Mouse (Mus musculus): Measurements from ENCODE around the gene St5. TPM values are rescaled to one million over a fixed set of nuclear protein-coding genes. Genes with fewer than 3 reads are reported as not detected.

The St5 gene
- polyA plus RNA-seq, 1 experiment, result 47.6 TPM

DNA sequence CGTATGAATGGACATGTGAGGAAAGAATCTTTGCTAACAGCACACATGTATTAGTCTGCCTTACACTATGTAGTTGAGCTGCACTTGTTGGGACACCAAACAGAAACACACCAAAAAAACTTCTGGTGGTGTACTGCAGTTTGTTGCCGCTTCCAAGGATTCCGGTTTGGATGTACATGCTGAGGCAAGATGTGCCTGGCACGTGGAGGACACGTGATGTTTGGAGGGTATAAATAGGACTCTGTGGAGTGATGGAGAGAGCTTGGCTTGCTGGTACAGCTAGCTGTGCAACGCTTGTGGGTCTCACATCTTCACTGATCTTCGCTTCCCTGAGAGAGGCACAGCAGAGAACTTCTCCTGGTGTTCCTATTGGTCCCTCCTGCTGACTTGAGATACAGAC lies 129.2 kb downstream of the St5 start:
- Histone ChIP-seq H3K27ac (ENCODE audit: insufficient read depth, low read depth, low read length) (no peak overlapping the region), H3K27me3 (replicated peaks; ENCODE audit: control insufficient read depth, insufficient read depth, low read length) (no peaks in the 10 kb centered on the region), H3K4me3 (ENCODE audit: insufficient read depth, low read depth, low read length) (no peak overlapping the region), H3K4me1 (ENCODE audit: control insufficient read depth, insufficient read depth, low read length) (peaks cover 12% of the 10 kb centered on the region), H3K36me3 (ENCODE audit: control insufficient read depth, insufficient read depth, low read length) (no peaks in the 10 kb centered on the region)
- TF ChIP-seq POLR2A (IDR thresholded peaks at IDR 0.05; ENCODE audit: low read depth, low read length) (no peak), CTCF (conservative IDR thresholded peaks at IDR 0.05; ENCODE audit: insufficient read depth, insufficient read length, low read depth, low read length) (no peak)
- DNase-seq, result no peak
- WGBS, result 95% methylated on average over 7 of the region's 7 CpGs

- H3K36me3 ChIP-seq (ENCODE audit: control insufficient read depth, insufficient read depth, low read length), result no peaks in the 10 kb centered on the region
- TF ChIP-seq POLR2A (IDR thresholded peaks at IDR 0.05; ENCODE audit: low read depth, low read length) (no peak), CTCF (conservative IDR thresholded peaks at IDR 0.05; ENCODE audit: insufficient read depth, insufficient read length, low read depth, low read length) (no peak)
- WGBS, result 91% methylated on average over 4 of the region's 4 CpGs
- no peak overlapping the region for H3K27ac ChIP-seq (ENCODE audit: insufficient read depth, low read depth, low read length)
- no peaks in the 10 kb centered on the region for H3K27me3 ChIP-seq (replicated peaks; ENCODE audit: control insufficient read depth, insufficient read depth, low read length)
- peaks cover 5% of the 10 kb centered on the region; the same call in 1 of the 2 replicates for H3K4me1 ChIP-seq (ENCODE audit: control insufficient read depth, insufficient read depth, low read length)
- H3K4me3 ChIP-seq (ENCODE audit: insufficient read depth, low read depth, low read length), result no peak overlapping the region
- no peak for DNase-seq
Observed at GRCm38 (mm10) chr7:109568391-109568892, 135.0 kb downstream of the St5 start.

DNA sequence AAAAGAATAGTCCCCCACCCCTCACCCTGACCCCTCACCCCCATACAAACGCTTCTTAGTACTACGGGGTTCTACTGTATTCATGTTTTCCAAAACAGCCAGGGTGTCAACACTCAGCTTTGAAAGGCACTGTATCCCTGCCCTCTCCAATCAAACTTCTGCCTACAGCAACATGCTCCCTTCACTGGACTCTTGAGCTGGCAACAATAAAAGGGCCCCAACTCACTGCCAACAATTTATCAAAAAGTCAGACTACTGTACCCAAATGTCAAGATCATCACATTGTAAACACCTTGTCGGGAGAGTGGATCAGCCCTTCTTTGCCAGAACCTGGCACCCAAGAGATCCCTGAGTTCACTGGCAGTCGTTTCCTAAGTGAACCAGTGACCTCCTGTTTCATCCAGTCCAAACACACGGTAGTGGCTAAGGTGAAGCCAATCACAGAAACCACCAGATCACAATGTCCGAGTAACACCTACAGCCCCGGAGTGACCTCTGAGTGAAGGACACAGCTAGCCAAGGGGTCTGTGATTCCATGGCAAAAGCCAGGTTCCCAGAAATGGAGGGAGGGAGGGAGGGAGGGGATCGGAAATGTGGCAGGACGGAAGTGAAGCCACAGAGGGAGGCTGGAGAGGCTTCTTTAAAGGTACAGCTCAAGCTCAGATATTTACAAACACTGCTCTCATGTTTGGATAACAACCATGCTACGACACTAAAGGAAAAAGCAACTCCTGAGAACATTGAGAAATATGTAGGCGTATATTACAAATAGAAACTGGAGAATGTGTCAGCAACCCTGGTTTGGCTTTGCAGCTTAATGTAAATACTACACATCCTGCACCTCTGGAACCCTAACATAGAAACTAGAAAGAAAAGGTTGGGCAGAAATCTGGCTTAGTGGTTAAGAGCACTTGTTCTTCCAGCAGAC lies 136.3 kb downstream of the St5 start:
- 48% methylated on average over 11 of the region's 11 CpGs for WGBS
- H3K4me1 ChIP-seq (ENCODE audit: control insufficient read depth, insufficient read depth, low read length), result peaks cover 12% of the 10 kb centered on the region
- no peaks in the 10 kb centered on the region for H3K27me3 ChIP-seq (replicated peaks; ENCODE audit: control insufficient read depth, insufficient read depth, low read length)
- H3K4me3 ChIP-seq (ENCODE audit: insufficient read depth, low read depth, low read length), result no peak overlapping the region
- DNase-seq, result peak; percentile 54
- TF ChIP-seq CTCF (conservative IDR thresholded peaks at IDR 0.05; ENCODE audit: insufficient read depth, insufficient read length, low read depth, low read length), result no peak
- TF ChIP-seq POLR2A (IDR thresholded peaks at IDR 0.05; ENCODE audit: low read depth, low read length), result no peak
- peak overlapping the region; percentile 61 for H3K27ac ChIP-seq (ENCODE audit: insufficient read depth, low read depth, low read length)
- H3K36me3 ChIP-seq (ENCODE audit: control insufficient read depth, insufficient read depth, low read length), result no peaks in the 10 kb centered on the region

DNA sequence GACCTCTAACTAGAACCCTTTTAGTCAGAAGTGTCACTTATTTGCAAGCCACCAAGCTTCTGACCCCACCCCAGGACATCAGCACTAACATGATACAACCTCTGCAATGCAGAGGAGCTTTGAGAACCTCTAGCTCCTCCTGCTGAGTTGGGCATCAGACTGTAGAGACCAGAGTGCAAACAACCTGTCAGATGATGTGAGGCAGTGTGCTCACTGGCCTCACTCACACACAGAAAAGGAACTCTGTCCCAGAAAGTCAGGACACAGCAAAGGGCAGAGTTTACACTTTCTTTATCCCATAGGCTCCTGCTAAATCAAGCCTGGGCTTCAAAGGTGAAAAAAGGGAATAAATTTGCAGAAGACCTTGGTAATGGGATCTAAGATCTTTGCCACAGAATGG lies 137.1 kb downstream of the St5 start:
- Histone ChIP-seq H3K36me3 (ENCODE audit: control insufficient read depth, insufficient read depth, low read length) (no peaks in the 10 kb centered on the region), H3K4me1 (ENCODE audit: control insufficient read depth, insufficient read depth, low read length) (peaks cover 12% of the 10 kb centered on the region), H3K4me3 (ENCODE audit: insufficient read depth, low read depth, low read length) (no peak overlapping the region), H3K27ac (ENCODE audit: insufficient read depth, low read depth, low read length) (peak overlapping the region; percentile 61), H3K27me3 (replicated peaks; ENCODE audit: control insufficient read depth, insufficient read depth, low read length) (no peaks in the 10 kb centered on the region)
- TF ChIP-seq POLR2A (IDR thresholded peaks at IDR 0.05; ENCODE audit: low read depth, low read length), result no peak
- no peak; the same call in 1 of the 2 replicates for TF ChIP-seq CTCF (conservative IDR thresholded peaks at IDR 0.05; ENCODE audit: insufficient read depth, insufficient read length, low read depth, low read length)
- no peak for DNase-seq

GRCm38 (mm10) chr7:109563775-109564362 lies 139.5 kb downstream of the St5 start:
- H3K36me3 ChIP-seq (ENCODE audit: control insufficient read depth, insufficient read depth, low read length), result no peaks in the 10 kb centered on the region
- no peak overlapping the region for H3K4me3 ChIP-seq (ENCODE audit: insufficient read depth, low read depth, low read length)
- TF ChIP-seq POLR2A (IDR thresholded peaks at IDR 0.05; ENCODE audit: low read depth, low read length) (no peak), CTCF (conservative IDR thresholded peaks at IDR 0.05; ENCODE audit: insufficient read depth, insufficient read length, low read depth, low read length) (no peak)
- DNase-seq, result no peak
- H3K27me3 ChIP-seq (replicated peaks; ENCODE audit: control insufficient read depth, insufficient read depth, low read length), result no peaks in the 10 kb centered on the region
- no peak overlapping the region for H3K27ac ChIP-seq (ENCODE audit: insufficient read depth, low read depth, low read length)
- H3K4me1 ChIP-seq (ENCODE audit: control insufficient read depth, insufficient read depth, low read length), result peaks cover 12% of the 10 kb centered on the region
- 60% methylated on average over 4 of the region's 4 CpGs for WGBS

DNA sequence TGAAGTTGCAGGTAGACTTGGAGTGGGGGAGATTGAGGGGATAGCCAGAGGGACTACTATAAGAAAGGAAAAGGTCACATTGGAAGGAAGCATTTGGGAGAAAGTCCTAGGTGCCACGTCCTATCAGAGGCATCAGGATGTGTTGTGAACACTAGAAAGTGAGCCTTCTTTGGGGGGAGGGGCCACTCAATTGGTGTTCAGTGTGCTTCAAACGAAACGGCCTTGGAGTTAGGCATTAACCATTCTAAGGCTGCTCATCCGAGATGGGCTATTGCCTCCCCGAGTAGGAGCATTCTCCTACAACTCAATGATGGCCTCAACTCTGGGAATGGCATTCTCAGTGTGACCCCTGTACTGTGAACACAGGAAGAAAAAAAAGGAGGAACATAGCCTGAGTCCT lies 140.7 kb downstream of the St5 start:
- Histone ChIP-seq H3K4me3 (ENCODE audit: insufficient read depth, low read depth, low read length) (no peak overlapping the region), H3K4me1 (ENCODE audit: control insufficient read depth, insufficient read depth, low read length) (peaks cover 12% of the 10 kb centered on the region), H3K36me3 (ENCODE audit: control insufficient read depth, insufficient read depth, low read length) (no peaks in the 10 kb centered on the region), H3K27ac (ENCODE audit: insufficient read depth, low read depth, low read length) (peak overlapping the region; percentile 11), H3K27me3 (replicated peaks; ENCODE audit: control insufficient read depth, insufficient read depth, low read length) (no peaks in the 10 kb centered on the region)
- DNase-seq, result no peak
- no peak for TF ChIP-seq CTCF (conservative IDR thresholded peaks at IDR 0.05; ENCODE audit: insufficient read depth, insufficient read length, low read depth, low read length)
- TF ChIP-seq POLR2A (IDR thresholded peaks at IDR 0.05; ENCODE audit: low read depth, low read length), result no peak
- 25% methylated on average over 5 of the region's 5 CpGs for WGBS

- no peak for TF ChIP-seq POLR2A (IDR thresholded peaks at IDR 0.05; ENCODE audit: low read depth, low read length)
- TF ChIP-seq CTCF (conservative IDR thresholded peaks at IDR 0.05; ENCODE audit: insufficient read depth, insufficient read length, low read depth, low read length), result no peak
- H3K36me3 ChIP-seq (ENCODE audit: control insufficient read depth, insufficient read depth, low read length), result no peaks in the 10 kb centered on the region
- peaks cover 12% of the 10 kb centered on the region for H3K4me1 ChIP-seq (ENCODE audit: control insufficient read depth, insufficient read depth, low read length)
- no peak for DNase-seq
- no peaks in the 10 kb centered on the region for H3K27me3 ChIP-seq (replicated peaks; ENCODE audit: control insufficient read depth, insufficient read depth, low read length)
- no peak overlapping the region for H3K4me3 ChIP-seq (ENCODE audit: insufficient read depth, low read depth, low read length)
- H3K27ac ChIP-seq (ENCODE audit: insufficient read depth, low read depth, low read length), result peak overlapping the region; percentile 11; the same call in 1 of the 2 replicates
- 17% methylated on average over 4 of the region's 4 CpGs for WGBS
Observed at GRCm38 (mm10) chr7:109562154-109562599, 141.2 kb downstream of the St5 start.

All from kidney, adult 2 months (tissue).